Mouse (Mus musculus): Measurements from ENCODE around the gene Cd300lb.

DNA sequence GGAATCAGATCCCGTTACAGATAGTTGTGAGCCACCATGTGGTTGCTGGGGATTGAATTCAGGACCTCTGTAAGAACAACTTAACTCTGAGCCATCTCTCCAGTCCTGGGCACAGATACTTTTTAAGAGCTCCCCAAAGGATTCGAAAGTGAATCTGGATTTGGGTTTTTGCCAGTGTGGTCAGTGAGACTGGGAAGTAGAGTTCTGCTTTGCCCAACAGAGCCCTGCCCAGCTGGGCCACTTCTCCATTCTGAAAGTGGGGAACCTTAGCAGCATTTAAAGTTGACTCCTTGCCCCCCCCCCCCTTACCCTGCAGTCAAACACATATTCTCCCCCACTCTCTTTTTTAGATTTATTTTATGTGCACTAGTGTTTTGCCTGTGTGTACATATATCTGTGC lies 54.5 kb downstream of the Cd300lb start:
- TF ChIP-seq CTCF (IDR thresholded peaks at IDR 0.05; ENCODE audit: low read depth, low read length) (no peak), TAL1 (conservative IDR thresholded peaks at IDR 0.05; ENCODE audit: low read depth, low read length) (no peak), GATA1 (IDR thresholded peaks at IDR 0.05; ENCODE audit: borderline replicate concordance, low read length) (no peak)
